Mouse (Mus musculus) mouse embryonic stem cell (cell line): ENCODE data around the gene Macrod2.

ENCODE experiments used
- in situ Hi-C, 2 experiments: fragments of 300-500 bp; cut with MboI; formaldehyde crosslinking; loops; 1 replicate in 1 of 2; 3 replicates in 1 of 2; pipeline ENCODE4 v1.14.3; 2019 to 2020; ENCODE audit warnings: low sequenced_read_pairs in 2 of 2, low pct_unique_long_range_greater_than_20kb in 1 of 2, mixed read lengths in 1 of 2; ENCODE audit not compliant: unreplicated experiment in 1 of 2

Macrod2 gene

GRCm38 (mm10) chr2:142335103-142335999 lies 1940.2 kb downstream of the Macrod2 start:
- in situ Hi-C loops, result no loop called here

- in situ Hi-C loops, result no loop called here
These were observed 1948.9 kb downstream of the Macrod2 start for GRCm38 (mm10) chr2:142344021-142344420.

GRCm38 (mm10) chr2:142344758-142345157 lies 1949.6 kb downstream of the Macrod2 start:
- in situ Hi-C loops, result no loop called here

- in situ Hi-C loops, result no loop called here
These were observed 1954.7 kb downstream of the Macrod2 start for GRCm38 (mm10) chr2:142349805-142350204.

GRCm38 (mm10) chr2:142362888-142363287 lies 1967.8 kb downstream of the Macrod2 start:
- in situ Hi-C loops, result no loop called here

GRCm38 (mm10) chr2:142373978-142374377 lies 1978.9 kb downstream of the Macrod2 start:
- in situ Hi-C loops, result no loop called here

GRCm38 (mm10) chr2:142380563-142380962 lies 1985.5 kb downstream of the Macrod2 start:
- in situ Hi-C loops, result no loop called here

- in situ Hi-C loops, result no loop called here
These were observed 1986.0 kb downstream of the Macrod2 start for GRCm38 (mm10) chr2:142381081-142381579.

GRCm38 (mm10) chr2:142393546-142393945 lies 1998.4 kb downstream of the Macrod2 start:
- in situ Hi-C loops, result no loop called here

- in situ Hi-C loops, result no loop called here
These were observed 2004.4 kb downstream of the Macrod2 start for GRCm38 (mm10) chr2:142399490-142399889.

GRCm38 (mm10) chr2:142400781-142401180 lies 2005.7 kb downstream of the Macrod2 start:
- in situ Hi-C loops, result no loop called here

- in situ Hi-C loops, result no loop called here
These were observed 2006.2 kb downstream of the Macrod2 start for GRCm38 (mm10) chr2:142401359-142401758.

GRCm38 (mm10) chr2:142403394-142403793 lies 2008.3 kb downstream of the Macrod2 start:
- in situ Hi-C loops, result no loop called here

- in situ Hi-C loops, result no loop called here
These were observed 2009.2 kb downstream of the Macrod2 start for GRCm38 (mm10) chr2:142404321-142404720.

- in situ Hi-C loops, result no loop called here
These were observed 2012.2 kb downstream of the Macrod2 start for GRCm38 (mm10) chr2:142407341-142407740.

GRCm38 (mm10) chr2:142410124-142410523 lies 2015.0 kb downstream of the Macrod2 start:
- in situ Hi-C loops, result no loop called here

GRCm38 (mm10) chr2:142433126-142433525 lies 2038.0 kb downstream of the Macrod2 start:
- in situ Hi-C loops, result no loop called here

- in situ Hi-C loops, result no loop called here
These were observed 2039.6 kb downstream of the Macrod2 start for GRCm38 (mm10) chr2:142434731-142435130.

- in situ Hi-C loops, result no loop called here
These were observed 2042.7 kb downstream of the Macrod2 start for GRCm38 (mm10) chr2:142437606-142438461.
